Mouse (Mus musculus) ES-Bruce4 (cell line): ENCODE measurements at regions not wholly inside any gene's neighbourhood (a gene's known extent, or its start where the extent isn't known, plus 50 kb on each side); places are given as distances from the start of the nearest gene placed in this dataset.

Experiments used
- H3K27ac ChIP-seq: 2 replicates; pipeline ENCODE4 v1.5.1; 2012; ENCODE audit warnings: low read length, inconsistent platforms; ENCODE audit not compliant: insufficient read depth
- H3K27me3 ChIP-seq: 2 replicates; pipeline ENCODE4 v1.6.1; 2012; ENCODE audit warnings: mild to moderate bottlenecking, low read length, inconsistent platforms; ENCODE audit not compliant: control insufficient read depth, poor library complexity, insufficient read depth, severe bottlenecking
- H3K36me3 ChIP-seq: 2 replicates; pipeline ENCODE4 v1.6.1; 2012; ENCODE audit warnings: inconsistent platforms, mild to moderate bottlenecking, low read length, moderate library complexity; ENCODE audit not compliant: control insufficient read depth, poor library complexity, insufficient read depth, severe bottlenecking
- H3K4me1 ChIP-seq: one replicate; pipeline ENCODE4 v1.8.1; 2011; ENCODE audit warnings: low read length; ENCODE audit not compliant: control insufficient read depth, insufficient read depth
- H3K4me3 ChIP-seq: 2 replicates; pipeline ENCODE4 v1.5.1; 2011; ENCODE audit warnings: low read depth, mild to moderate bottlenecking, low read length
- H3K9ac ChIP-seq: 2 replicates; pipeline ENCODE4 v1.6.1; 2012; ENCODE audit warnings: low read depth, mild to moderate bottlenecking, inconsistent platforms; ENCODE audit not compliant: poor library complexity, severe bottlenecking
- H3K9me3 ChIP-seq: replicated peaks from 2 replicates; pipeline ENCODE4 v1.6.1; 2012; ENCODE audit warnings: mild to moderate bottlenecking, low read length, inconsistent platforms; ENCODE audit not compliant: control insufficient read depth, poor library complexity, insufficient read depth, severe bottlenecking
- CTCF ChIP-seq: IDR thresholded peaks from one replicate; pipeline ENCODE4 v1.8.1; 2011; ENCODE audit warnings: low read depth, low read length
- EP300 ChIP-seq: IDR thresholded peaks from 2 replicates; pipeline ENCODE4 v1.6.1; 2011; ENCODE audit warnings: low read depth, low read length; ENCODE audit not compliant: insufficient read depth
- POLR2A ChIP-seq: IDR thresholded peaks from one replicate; pipeline ENCODE4 v1.8.1; 2011; ENCODE audit warnings: low read length; ENCODE audit not compliant: insufficient read depth

DNA sequence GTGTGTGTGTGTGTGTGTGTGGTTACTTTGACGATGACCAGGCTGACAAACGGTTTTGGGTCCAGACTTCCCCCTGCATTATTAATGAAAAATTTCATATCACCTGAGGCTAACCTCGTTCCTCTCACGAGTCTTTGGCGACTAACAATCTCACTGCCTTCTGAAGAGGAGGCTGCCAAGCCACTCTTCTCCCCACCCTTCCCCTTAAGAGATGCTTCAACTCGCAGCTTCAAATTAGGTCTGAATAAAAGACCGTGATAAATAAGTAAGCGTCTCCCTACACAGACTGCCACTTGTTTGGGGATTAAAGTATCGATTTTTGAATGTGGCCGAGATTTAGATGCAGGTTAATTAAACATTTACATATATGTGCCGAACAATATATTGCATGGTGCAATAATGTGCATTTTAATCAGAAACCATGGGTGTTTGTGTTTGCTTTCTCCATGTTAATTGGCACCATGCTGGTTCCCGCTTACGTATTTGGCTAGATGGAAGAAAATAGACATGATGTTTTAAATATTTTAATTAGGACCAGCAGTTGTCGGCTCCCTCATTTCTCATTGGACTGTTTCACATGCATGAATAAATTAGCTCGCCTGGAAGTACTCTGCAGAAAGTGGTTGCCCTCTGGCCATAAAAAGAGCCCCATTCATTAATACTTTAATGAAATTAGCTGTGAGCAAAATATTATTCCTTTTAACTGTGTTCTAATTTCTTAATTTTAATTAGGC is 139.1 kb downstream of the Anxa2 start:
- Histone ChIP-seq H3K27me3 (no peaks in the 10 kb centered on the region), H3K4me3 (no peak overlapping the region)

DNA sequence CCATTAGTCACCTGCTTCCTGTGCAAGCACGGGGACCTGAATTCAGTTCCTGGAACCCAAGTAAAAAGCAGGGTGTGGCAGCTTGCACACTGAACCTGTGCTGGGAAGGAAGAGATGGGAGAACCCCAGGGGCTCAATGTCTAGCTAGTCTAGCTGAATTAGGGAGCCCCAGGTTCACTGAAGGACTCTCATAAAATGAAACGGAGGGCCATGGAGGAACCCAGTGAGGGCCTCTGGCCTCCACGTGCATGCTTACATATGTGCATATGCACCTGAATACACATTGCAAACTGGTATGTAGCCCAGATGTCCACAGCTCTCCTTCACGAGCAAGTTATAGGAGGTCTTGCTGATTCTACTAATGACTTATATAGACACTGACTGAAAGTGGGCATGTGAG is 135.4 kb downstream of the Anxa2 start:
- H3K4me3 ChIP-seq = no peak overlapping the region
- TF ChIP-seq POLR2A (no peak), EP300 (no peak), CTCF (no peak)
- H3K4me1 ChIP-seq = no peaks in the 10 kb centered on the region
- no peak overlapping the region for H3K9ac ChIP-seq
- H3K27ac ChIP-seq = no peak overlapping the region
- H3K9me3 ChIP-seq = no peaks in the 10 kb centered on the region
- no peaks in the 10 kb centered on the region for H3K36me3 ChIP-seq
- no peaks in the 10 kb centered on the region for H3K27me3 ChIP-seq

More for the DNA sequence above, 139.1 kb downstream of the Anxa2 start:
- Histone ChIP-seq H3K9ac (no peak overlapping the region), H3K4me1 (no peaks in the 10 kb centered on the region), H3K36me3 (no peaks in the 10 kb centered on the region), H3K27ac (no peak overlapping the region), H3K9me3 (no peaks in the 10 kb centered on the region)
- no peak for TF ChIP-seq POLR2A

DNA sequence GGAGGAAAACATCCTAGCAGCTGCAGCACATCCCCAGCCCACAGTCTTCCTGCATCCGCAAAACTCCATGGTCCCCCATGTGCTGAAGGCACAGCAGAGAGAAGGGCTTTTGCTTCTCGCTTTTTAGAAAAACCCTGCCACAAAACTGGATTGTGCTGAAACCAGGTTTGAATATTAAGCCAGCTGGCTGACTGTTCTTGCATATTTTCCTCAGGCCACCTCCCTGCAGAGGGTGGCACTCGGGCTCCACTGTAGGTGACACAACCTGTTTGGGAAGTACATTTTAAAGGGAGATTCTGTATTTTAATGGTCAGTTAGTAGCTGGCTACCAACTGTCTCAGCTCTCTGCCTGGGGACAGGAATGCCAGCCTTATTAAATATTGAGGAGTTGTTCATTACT is 133.7 kb downstream of the Anxa2 start:
- no peak overlapping the region for H3K9ac ChIP-seq
- H3K27ac ChIP-seq = no peak overlapping the region
- no peaks in the 10 kb centered on the region for H3K27me3 ChIP-seq
- no peak overlapping the region for H3K4me3 ChIP-seq
- TF ChIP-seq POLR2A = no peak
- TF ChIP-seq CTCF = no peak
- no peak for TF ChIP-seq EP300
- no peaks in the 10 kb centered on the region for H3K36me3 ChIP-seq
- no peaks in the 10 kb centered on the region for H3K9me3 ChIP-seq
- H3K4me1 ChIP-seq = no peaks in the 10 kb centered on the region

DNA sequence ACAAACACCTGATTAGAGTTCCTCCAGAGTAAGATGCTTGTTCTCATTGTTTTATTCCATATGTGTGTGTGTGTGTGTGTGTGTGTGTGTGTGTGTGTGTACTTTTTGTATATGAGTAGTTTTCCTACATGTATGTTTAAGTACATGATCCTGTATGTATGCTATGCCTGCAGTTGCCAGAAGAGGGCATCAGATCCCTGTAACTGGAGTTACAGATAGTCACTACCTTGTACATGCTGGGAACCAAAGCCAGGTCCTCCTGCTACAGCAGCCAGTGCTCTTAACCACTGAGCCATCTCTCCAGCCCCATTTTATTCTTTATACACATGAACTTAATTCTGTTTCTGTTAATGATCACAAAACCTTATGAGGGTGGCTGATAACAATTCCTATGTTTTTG is 127.8 kb downstream of the Anxa2 start:
- H3K27ac ChIP-seq = no peak overlapping the region
- no peaks in the 10 kb centered on the region for H3K9me3 ChIP-seq
- no peak overlapping the region for H3K9ac ChIP-seq
- H3K36me3 ChIP-seq = no peaks in the 10 kb centered on the region
- no peaks in the 10 kb centered on the region for H3K4me1 ChIP-seq
- H3K27me3 ChIP-seq = no peaks in the 10 kb centered on the region
- H3K4me3 ChIP-seq = no peak overlapping the region
- TF ChIP-seq EP300 (no peak), CTCF (no peak), POLR2A (no peak)

DNA sequence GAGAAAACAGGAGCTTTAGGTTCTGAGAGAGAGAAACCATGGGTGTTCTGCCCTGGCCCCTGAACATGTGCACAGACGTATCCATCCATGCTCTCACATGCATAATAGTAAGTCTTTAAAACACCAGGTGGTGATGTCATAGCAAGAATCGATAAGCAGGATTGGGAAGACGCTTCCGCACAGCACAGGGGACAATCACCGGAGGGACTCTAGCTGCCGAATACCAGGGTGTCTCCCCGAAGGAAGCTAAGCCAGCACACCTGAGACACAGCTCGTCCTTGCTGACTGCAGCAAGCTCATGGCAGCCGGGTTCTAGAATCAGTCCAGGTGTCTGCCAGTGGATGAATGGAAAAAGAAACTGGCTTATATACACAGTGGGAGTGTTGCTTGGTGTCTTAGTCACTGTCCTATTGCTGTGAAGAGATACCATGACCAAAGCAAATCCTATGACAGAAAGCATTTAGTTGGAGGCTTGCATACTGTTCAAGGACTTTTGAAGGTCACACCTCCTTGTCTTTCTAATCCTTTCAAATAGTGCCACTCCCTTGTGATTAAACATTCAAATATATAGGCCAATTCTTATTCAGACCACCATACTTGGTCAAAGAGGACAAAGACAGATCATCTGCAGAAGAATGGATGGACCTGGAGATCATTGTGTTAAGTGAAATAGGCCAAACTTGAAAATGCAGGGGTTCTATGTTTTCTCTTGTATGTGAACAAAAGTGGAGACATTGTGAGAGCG is 124.4 kb downstream of the Anxa2 start:
- Histone ChIP-seq H3K27me3 (no peaks in the 10 kb centered on the region), H3K9ac (no peak overlapping the region), H3K4me1 (no peaks in the 10 kb centered on the region), H3K9me3 (no peaks in the 10 kb centered on the region), H3K4me3 (no peak overlapping the region), H3K36me3 (no peaks in the 10 kb centered on the region), H3K27ac (no peak overlapping the region)
- TF ChIP-seq CTCF (no peak), EP300 (no peak), POLR2A (no peak)

DNA sequence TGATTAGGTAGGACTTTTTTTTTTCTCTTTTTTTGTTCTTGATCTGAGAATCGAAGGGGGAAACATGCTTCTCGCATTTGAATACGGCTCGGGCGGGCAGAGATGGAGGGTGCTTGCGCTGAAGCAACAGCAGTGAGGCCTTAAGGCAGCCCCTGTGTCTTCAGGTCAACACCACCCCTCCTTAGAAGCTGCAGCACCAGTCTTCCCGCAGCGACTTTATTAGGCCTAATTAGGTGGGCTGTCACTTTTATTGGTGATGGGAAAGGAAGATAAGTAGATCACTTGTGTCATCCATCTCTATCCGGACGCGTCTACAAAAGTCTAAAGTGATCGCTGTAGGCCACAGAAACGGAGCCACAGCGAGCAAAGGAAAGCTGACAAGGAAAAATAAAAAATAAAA is 122.0 kb downstream of the Anxa2 start:
- Histone ChIP-seq H3K36me3 (no peaks in the 10 kb centered on the region), H3K9ac (no peak overlapping the region), H3K4me1 (no peaks in the 10 kb centered on the region), H3K4me3 (no peak overlapping the region), H3K27me3 (no peaks in the 10 kb centered on the region), H3K9me3 (no peaks in the 10 kb centered on the region), H3K27ac (no peak overlapping the region)
- no peak for TF ChIP-seq EP300
- TF ChIP-seq POLR2A = no peak
- no peak for TF ChIP-seq CTCF
